In genomic region chr11:32234816-32235485, GRCm38 (mm10) we compare ENCODE assay signal across 13 mouse cellular contexts. TPM values are rescaled to one million over a fixed set of nuclear protein-coding genes. Genes with fewer than 3 reads are reported as not detected.
A peak's percentile ranks its signal among the peaks of the same experiment; 100 is the strongest.
DNase-seq lines count a peak whose midpoint lies in the region; ATAC-seq and TF ChIP-seq lines count a peak whose summit lies in the region.
"Had no signal": no experiment of that assay in that cellular context is flagged by ENCODE, and none has a peak within 500 bp of the region (broad histone marks: within the 10 kb centered on the region; RNA-seq: fewer than 3 reads in every experiment).

No protein-coding gene starts in this region.

- no peaks in the 10 kb centered on the region for H3K9me3 ChIP-seq in heart, embryonic 13.5 days
- no peaks in the 10 kb centered on the region for H3K9me3 ChIP-seq in liver, embryonic 16.5 days (replicated peaks; ENCODE audit: control insufficient read depth, low read length)
- H3K9me3 ChIP-seq: limb, embryonic 13.5 days; midbrain, embryonic 12.5 days had no signal

- ATAC-seq in heart, embryonic 13.5 days (ENCODE audit: extremely low read depth, insufficient number of reproducible peaks, low FRiP score, low TSS enrichment): no peak
- no peak for ATAC-seq in liver, embryonic 16.5 days (ENCODE audit: low read depth)
- ATAC-seq: inflammation-experienced regulatory T-cells, adult 6 months had no signal

- H3K9ac ChIP-seq in heart, embryonic 13.5 days: 0 out of 2 replicates have a peak overlapping the region, but pooled peaks have one; percentile 52
- H3K9ac ChIP-seq in liver, embryonic 16.5 days (ENCODE audit: low read depth, low read length): no peak overlapping the region
- H3K9ac ChIP-seq: midbrain, embryonic 12.5 days had no signal

- no peak overlapping the region for H3K4me2 ChIP-seq in heart, embryonic 13.5 days
- no peak overlapping the region for H3K4me2 ChIP-seq in liver, embryonic 16.5 days (ENCODE audit: low read depth, low read length)
- H3K4me2 ChIP-seq: limb, embryonic 13.5 days; midbrain, embryonic 12.5 days had no signal

- DNase-seq in heart, adult 8-10 months (ENCODE audit: low spot score): no peak
- DNase-seq in left cerebral cortex, adult 2 months (ENCODE audit: extremely low spot score in 1 of 2, low spot score in 2 of 2): no peak
- no peak for DNase-seq in left cerebral cortex, postnatal 36 days (ENCODE audit: low spot score in 2 of 2)
- DNase-seq in cerebellum, postnatal 25 days: peak; percentile 23 to 25
- no peak for DNase-seq in Muller cell, postnatal 12 days (ENCODE audit: inconsistent ontology term)
- no peak for DNase-seq in heart, postnatal 10 days

- no peaks in the 10 kb centered on the region for H3K27me3 ChIP-seq in heart, embryonic 13.5 days (replicated peaks)
- no peaks in the 10 kb centered on the region for H3K27me3 ChIP-seq in liver, embryonic 16.5 days (ENCODE audit: control insufficient read depth, insufficient read depth, low read depth, low read length)
- H3K27me3 ChIP-seq: CH12.LX; limb, embryonic 13.5 days; midbrain, embryonic 12.5 days had no signal

- H3K4me1 ChIP-seq in heart, embryonic 13.5 days: peaks cover 36% of the 10 kb centered on the region
- peaks cover 34% of the 10 kb centered on the region for H3K4me1 ChIP-seq in liver, embryonic 16.5 days (ENCODE audit: control insufficient read depth, low read depth, low read length)
- H3K4me1 ChIP-seq: midbrain, embryonic 12.5 days had no signal

- no peak overlapping the region for H3K4me3 ChIP-seq in heart, embryonic 13.5 days
- no peak overlapping the region for H3K4me3 ChIP-seq in left cerebral cortex, adult 2 months
- H3K4me3 ChIP-seq in liver, embryonic 16.5 days (ENCODE audit: low read depth, low read length): no peak overlapping the region
- H3K4me3 ChIP-seq: limb, embryonic 13.5 days; midbrain, embryonic 12.5 days had no signal

- intact Hi-C loops in left cerebral cortex, adult 2 months (cut with DNase I): no loop called here
- intact Hi-C loops in left cerebral cortex, postnatal 36 days (cut with DNase I): no loop called here
- intact Hi-C loops in heart, postnatal 10 days (cut with DNase I): no loop called here

- WGBS in heart, embryonic 13.5 days: 88% methylated on average over 6 of the region's 6 CpGs
- WGBS in liver, embryonic 16.5 days (ENCODE audit: insufficient replicate concordance): 85% methylated on average over 6 of the region's 6 CpGs

- no peak for TF ChIP-seq CTCF in left cerebral cortex, adult 2 months (IDR thresholded peaks at IDR 0.05)

- H3K36me3 ChIP-seq in heart, embryonic 13.5 days: peaks cover 82% of the 10 kb centered on the region
- H3K36me3 ChIP-seq in liver, embryonic 16.5 days (ENCODE audit: control insufficient read depth, insufficient read depth): peaks cover 88% of the 10 kb centered on the region

- peak overlapping the region; percentile 51 for H3K27ac ChIP-seq in heart, embryonic 13.5 days (replicated peaks)
- H3K27ac ChIP-seq in left cerebral cortex, adult 2 months: peak overlapping the region; percentile 73
- peak overlapping the region; percentile 62 for H3K27ac ChIP-seq in liver, embryonic 16.5 days (ENCODE audit: low read length)
- H3K27ac ChIP-seq: limb, embryonic 13.5 days; midbrain, embryonic 12.5 days had no signal

RNA-seq across cellular contexts. Expression of gene Mpg, which starts 8.6 kb away (rescaled TPM):
- polyA plus RNA-seq in heart, embryonic 13.5 days (2015; fragmentation: Nextera tagmentation; extraction: Ambion mirVana): 19.7 and 21.2 TPM in 2 replicates
- total RNA-seq in heart, adult 8-10 months (2022): 1 to 10 TPM; 5.5 to 7.7 (median 6.2) TPM
- total RNA-seq in left cerebral cortex, adult 2 months (2021): 10 to 100 TPM; 17.5 to 19.1 TPM
- total RNA-seq in left cerebral cortex, postnatal 36 days (2021): 10 to 100 TPM; 19.9 to 20.1 TPM
- 18.5 and 19.6 TPM in 2 replicates for polyA plus RNA-seq in liver, embryonic 16.5 days (2015; fragmentation: Nextera tagmentation; extraction: Ambion mirVana)
- 10 to 100 TPM in 1 of 2 experiments, 1 to 10 TPM in 1; 9.8 to 10.3 TPM for total RNA-seq in heart, postnatal 10 days (2021)

RNA-seq across cellular contexts. Expression of gene Rhbdf1, which starts 12.9 kb away (rescaled TPM):
- 34.1 and 34.8 TPM in 2 replicates for polyA plus RNA-seq in heart, embryonic 13.5 days (2015; fragmentation: Nextera tagmentation; extraction: Ambion mirVana)
- total RNA-seq in heart, adult 8-10 months (2022): 10 to 100 TPM; 20.4 to 26.8 (median 23.0) TPM
- total RNA-seq in left cerebral cortex, adult 2 months (2021): 10 to 100 TPM; 13.9 to 14.4 TPM
- 10 to 100 TPM in 1 of 2 experiments, 1 to 10 TPM in 1; 9.6 to 14.9 TPM for total RNA-seq in left cerebral cortex, postnatal 36 days (2021)
- 5.8 and 6.5 TPM in 2 replicates for polyA plus RNA-seq in liver, embryonic 16.5 days (2015; fragmentation: Nextera tagmentation; extraction: Ambion mirVana)
- 10 to 100 TPM; 30.5 to 31.1 TPM for total RNA-seq in heart, postnatal 10 days (2021)

RNA-seq across cellular contexts. Expression of gene Snrnp25, which starts 29.7 kb away (rescaled TPM):
- 44.9 and 46.7 TPM in 2 replicates for polyA plus RNA-seq in heart, embryonic 13.5 days (2015; fragmentation: Nextera tagmentation; extraction: Ambion mirVana)
- 10 to 100 TPM in 3 of 4 experiments, 1 to 10 TPM in 1; 9.7 to 14.0 (median 11.8) TPM for total RNA-seq in heart, adult 8-10 months (2022)
- 10 to 100 TPM; 19.2 to 24.6 TPM for total RNA-seq in left cerebral cortex, adult 2 months (2021)
- 10 to 100 TPM; 22.3 to 22.8 TPM for total RNA-seq in left cerebral cortex, postnatal 36 days (2021)
- 58.1 and 63.4 TPM in 2 replicates for polyA plus RNA-seq in liver, embryonic 16.5 days (2015; fragmentation: Nextera tagmentation; extraction: Ambion mirVana)
- 10 to 100 TPM; 10.6 to 12.4 TPM for total RNA-seq in heart, postnatal 10 days (2021)

RNA-seq across cellular contexts. Expression of gene Nprl3, which starts 32.6 kb away (rescaled TPM):
- 33.4 and 34.9 TPM in 2 replicates for polyA plus RNA-seq in heart, embryonic 13.5 days (2015; fragmentation: Nextera tagmentation; extraction: Ambion mirVana)
- total RNA-seq in heart, adult 8-10 months (2022): 10 to 100 TPM; 27.3 to 29.9 (median 28.3) TPM
- 10 to 100 TPM; 45.2 to 52.2 TPM for total RNA-seq in left cerebral cortex, adult 2 months (2021)
- 10 to 100 TPM; 42.1 to 59.7 TPM for total RNA-seq in left cerebral cortex, postnatal 36 days (2021)
- 30.8 and 31.5 TPM in 2 replicates for polyA plus RNA-seq in liver, embryonic 16.5 days (2015; fragmentation: Nextera tagmentation; extraction: Ambion mirVana)
- total RNA-seq in heart, postnatal 10 days (2021): 10 to 100 TPM; 26.6 to 27.6 TPM

RNA-seq across cellular contexts. Expression of gene Il9r, which starts 34.9 kb away (rescaled TPM):
- 0.15 TPM in 1 of 2 replicates, not detected in the other for polyA plus RNA-seq in heart, embryonic 13.5 days (2015; fragmentation: Nextera tagmentation; extraction: Ambion mirVana)
- under 1 TPM in 3 of 4 experiments, not detected in 1; 0.05 to 0.40 (median 0.09) TPM for total RNA-seq in heart, adult 8-10 months (2022)
- total RNA-seq in left cerebral cortex, adult 2 months (2021): not detected
- not detected for total RNA-seq in left cerebral cortex, postnatal 36 days (2021)
- polyA plus RNA-seq in liver, embryonic 16.5 days (2015; fragmentation: Nextera tagmentation; extraction: Ambion mirVana): not detected in 2 replicates
- under 1 TPM in 1 of 2 experiments, not detected in 1; 0.10 TPM for total RNA-seq in heart, postnatal 10 days (2021)
- polyA plus RNA-seq: brain, embryonic 14.5 days; midbrain, embryonic 12.5 days had no signal

Comparison
In these comparisons a context has a peak if more than half of its experiments do, and no peak if none do; other contexts are left out.
1. DNase-seq: peak in cerebellum, postnatal 25 days (2 of 2); none in heart, adult 8-10 months (single experiment), left cerebral cortex, adult 2 months (0 of 2), left cerebral cortex, postnatal 36 days (0 of 2), Muller cell, postnatal 12 days (single experiment) and heart, postnatal 10 days (0 of 2).
2. Peak in every context shown above with its lines, with median percentiles within 50 percentile points of each other: H3K27ac ChIP-seq.